Mouse (Mus musculus): ENCODE measurements around the gene Mob4.
"Not testable (repeated sequence)": the region's sequence is repeated elsewhere in the genome, so short reads cannot be mapped to it uniquely, and the experiment has no call there.

Mob4 gene

DNA sequence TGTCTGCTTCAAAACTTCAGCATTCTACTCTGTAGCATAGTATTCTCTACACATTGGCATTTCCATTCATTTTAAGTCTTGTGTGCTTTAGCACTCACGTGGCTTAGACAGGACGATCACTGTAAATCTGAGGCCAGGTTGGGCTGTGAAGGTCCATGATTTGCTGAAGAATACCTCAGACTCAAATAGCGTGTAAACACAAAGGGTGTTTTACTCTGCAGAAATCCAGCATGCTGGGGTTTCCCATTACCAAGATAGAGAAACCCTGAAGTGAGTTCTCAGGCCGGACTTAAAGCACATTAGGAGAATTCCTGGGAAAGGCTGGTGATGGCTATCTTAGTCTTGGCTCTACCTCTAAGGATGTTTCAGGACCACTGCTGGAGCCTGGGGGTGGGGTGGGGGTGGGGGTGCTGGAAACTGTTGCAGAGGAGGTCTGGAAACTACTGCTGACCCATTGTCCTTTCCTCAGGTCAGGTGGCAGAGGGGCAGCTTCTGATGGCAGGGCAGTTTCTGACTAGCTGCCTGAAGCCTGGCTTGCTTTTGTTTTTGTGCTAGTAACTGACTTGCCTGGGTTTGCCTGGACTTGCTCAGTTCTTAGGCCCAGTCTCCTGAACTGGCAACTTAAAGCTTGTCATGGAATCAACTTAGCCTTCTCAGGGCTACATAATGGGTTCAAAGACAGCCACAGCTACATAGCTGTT is 21.8 kb upstream of the Mob4 start:
- H3K27me3 ChIP-seq (ENCODE audit: control insufficient read depth, insufficient read depth, low read length, poor library complexity, severe bottlenecking), result no peaks in the 10 kb centered on the region
- no peak for DNase-seq (ENCODE audit: low read depth, low spot score)

DNA sequence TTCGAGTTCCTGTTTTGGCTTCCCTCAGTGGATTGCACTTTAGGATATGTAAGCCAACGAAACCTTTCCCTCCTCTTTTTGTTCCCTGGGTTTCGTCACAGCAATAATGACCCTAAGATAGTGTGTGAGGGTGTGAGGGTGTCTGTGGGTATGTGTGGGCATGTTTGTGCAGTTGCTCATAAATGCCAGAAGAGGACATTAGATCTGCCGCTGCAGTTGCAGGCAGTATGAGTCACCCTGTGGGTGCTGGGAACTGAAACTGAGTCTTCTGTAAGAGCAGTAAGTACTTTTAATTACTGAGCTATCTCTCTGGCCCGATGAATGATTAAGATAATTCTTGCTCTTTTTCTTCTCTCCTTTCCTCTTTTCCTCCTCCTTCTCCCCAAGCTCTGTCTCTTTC is 8.0 kb upstream of the Mob4 start:
- Histone ChIP-seq H3K36me3 (ENCODE audit: control insufficient read depth, insufficient read depth, low read length, poor library complexity, severe bottlenecking) (no peaks in the 10 kb centered on the region), H3K27me3 (ENCODE audit: control insufficient read depth, insufficient read depth, low read length, poor library complexity, severe bottlenecking) (no peaks in the 10 kb centered on the region)
- no peak for DNase-seq (ENCODE audit: low read depth, low spot score)

More for the DNA sequence above, 21.8 kb upstream of the Mob4 start:
- no peaks in the 10 kb centered on the region for H3K36me3 ChIP-seq (ENCODE audit: control insufficient read depth, insufficient read depth, low read length, poor library complexity, severe bottlenecking)

DNA sequence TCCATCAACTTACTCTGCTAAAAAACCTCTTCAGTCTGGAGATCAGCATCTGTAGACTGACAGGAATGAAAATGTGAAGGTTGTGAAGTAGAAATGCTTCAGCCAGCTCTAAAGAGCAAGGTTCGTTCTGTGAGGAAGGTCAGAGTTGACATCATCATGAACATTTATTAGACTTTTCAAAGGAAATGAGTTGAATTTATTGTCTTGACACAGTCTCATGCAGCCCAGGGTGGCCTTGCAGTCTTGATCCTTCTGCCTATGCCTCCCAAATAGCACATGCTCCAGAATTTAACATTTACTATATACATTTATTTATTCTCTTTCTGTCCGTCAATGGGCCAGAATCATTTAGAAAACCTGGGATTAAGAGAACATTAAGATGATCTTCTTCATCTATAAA is 7.5 kb upstream of the Mob4 start:
- Histone ChIP-seq H3K27me3 (ENCODE audit: control insufficient read depth, insufficient read depth, low read length, poor library complexity, severe bottlenecking) (no peaks in the 10 kb centered on the region), H3K36me3 (ENCODE audit: control insufficient read depth, insufficient read depth, low read length, poor library complexity, severe bottlenecking) (no peaks in the 10 kb centered on the region)
- DNase-seq (ENCODE audit: low read depth, low spot score), result no peak

DNA sequence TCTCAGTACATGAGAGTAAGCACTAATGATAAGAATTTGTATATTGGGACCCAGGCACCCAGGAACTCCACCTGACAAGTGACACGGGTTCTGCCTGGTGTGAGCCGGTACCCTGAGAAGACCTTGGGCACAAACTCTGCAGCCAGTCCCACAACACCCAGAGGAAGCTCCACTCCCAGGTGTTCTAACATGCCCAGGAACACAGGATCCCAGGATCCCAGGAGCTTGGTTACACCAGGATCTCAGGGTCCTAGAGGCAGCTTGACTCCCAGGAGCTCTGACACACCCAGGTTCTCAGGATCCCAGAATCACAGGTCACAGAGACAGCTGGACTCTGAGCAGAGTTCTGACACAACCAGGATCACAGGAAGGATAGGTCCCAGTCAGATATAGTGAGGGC is 6.9 kb upstream of the Mob4 start:
- not testable (repeated sequence) for H3K27me3 ChIP-seq (ENCODE audit: control insufficient read depth, insufficient read depth, low read length, poor library complexity, severe bottlenecking); H3K36me3 ChIP-seq (ENCODE audit: control insufficient read depth, insufficient read depth, low read length, poor library complexity, severe bottlenecking); DNase-seq (ENCODE audit: low read depth, low spot score)

DNA sequence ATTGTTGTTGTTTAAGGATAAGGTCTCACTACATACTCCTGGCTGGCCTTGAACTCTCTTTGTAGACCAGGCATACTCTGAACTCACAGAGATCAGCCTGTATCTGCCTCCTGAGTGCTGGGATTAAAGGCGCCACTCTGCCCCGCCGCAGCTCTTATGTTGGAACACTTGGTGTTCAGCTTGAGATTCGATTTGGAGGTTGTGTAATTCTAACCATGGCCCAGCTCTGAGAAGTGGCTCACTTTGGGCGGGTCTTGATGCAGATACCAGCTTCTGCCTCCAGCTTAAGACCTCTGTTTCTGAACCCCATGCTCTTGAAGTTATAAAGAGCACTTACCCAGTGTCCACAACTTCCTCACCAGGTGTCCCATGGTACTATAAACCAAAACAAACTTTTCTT is 1.3 kb upstream of the Mob4 start:
- no peaks in the 10 kb centered on the region for H3K27me3 ChIP-seq (ENCODE audit: control insufficient read depth, insufficient read depth, low read length, poor library complexity, severe bottlenecking)
- 0 out of 2 replicates have a peak, but pooled peaks cover 2% of the 10 kb centered on the region for H3K36me3 ChIP-seq (ENCODE audit: control insufficient read depth, insufficient read depth, low read length, poor library complexity, severe bottlenecking)
- DNase-seq (ENCODE audit: low read depth, low spot score), result peak; percentile 16

DNA sequence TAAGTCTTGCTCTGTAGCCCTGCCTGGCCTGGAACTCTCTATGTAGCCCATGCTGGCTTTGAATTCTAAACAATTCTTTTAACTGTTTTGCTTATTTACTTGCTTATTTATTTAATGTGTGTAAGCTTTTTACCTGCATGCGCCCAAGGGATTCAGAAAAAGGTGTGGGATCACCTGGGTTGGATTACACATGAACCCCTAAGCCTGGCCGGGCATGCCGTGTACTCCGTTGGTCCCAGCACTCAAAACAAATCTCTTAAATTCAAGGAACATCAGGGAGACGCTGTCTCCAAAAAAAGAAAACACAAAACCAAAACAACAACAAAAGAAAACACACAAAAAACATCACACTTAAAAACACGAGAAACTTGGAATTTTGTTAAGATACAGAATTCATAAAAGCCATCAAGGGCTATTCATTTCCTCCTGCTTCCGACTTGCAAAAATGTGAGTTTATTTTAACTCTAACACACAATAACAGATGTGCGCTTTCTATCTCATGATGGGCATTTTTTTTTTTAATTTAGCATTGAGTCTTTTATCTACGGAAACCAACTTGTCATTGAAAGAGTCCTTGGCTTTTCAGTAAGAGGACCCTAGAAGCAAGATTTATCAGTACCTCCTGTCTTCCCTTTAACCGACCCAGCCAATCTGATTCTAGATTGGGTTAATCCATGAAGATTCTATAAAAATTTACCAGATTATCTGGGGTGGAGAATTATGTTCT is 678 bp upstream of the Mob4 start:
- no peaks in the 10 kb centered on the region for H3K27me3 ChIP-seq (ENCODE audit: control insufficient read depth, insufficient read depth, low read length, poor library complexity, severe bottlenecking)
- no peak for DNase-seq (ENCODE audit: low read depth, low spot score)
- H3K36me3 ChIP-seq (ENCODE audit: control insufficient read depth, insufficient read depth, low read length, poor library complexity, severe bottlenecking), result 0 out of 2 replicates have a peak, but pooled peaks cover 2% of the 10 kb centered on the region

DNA sequence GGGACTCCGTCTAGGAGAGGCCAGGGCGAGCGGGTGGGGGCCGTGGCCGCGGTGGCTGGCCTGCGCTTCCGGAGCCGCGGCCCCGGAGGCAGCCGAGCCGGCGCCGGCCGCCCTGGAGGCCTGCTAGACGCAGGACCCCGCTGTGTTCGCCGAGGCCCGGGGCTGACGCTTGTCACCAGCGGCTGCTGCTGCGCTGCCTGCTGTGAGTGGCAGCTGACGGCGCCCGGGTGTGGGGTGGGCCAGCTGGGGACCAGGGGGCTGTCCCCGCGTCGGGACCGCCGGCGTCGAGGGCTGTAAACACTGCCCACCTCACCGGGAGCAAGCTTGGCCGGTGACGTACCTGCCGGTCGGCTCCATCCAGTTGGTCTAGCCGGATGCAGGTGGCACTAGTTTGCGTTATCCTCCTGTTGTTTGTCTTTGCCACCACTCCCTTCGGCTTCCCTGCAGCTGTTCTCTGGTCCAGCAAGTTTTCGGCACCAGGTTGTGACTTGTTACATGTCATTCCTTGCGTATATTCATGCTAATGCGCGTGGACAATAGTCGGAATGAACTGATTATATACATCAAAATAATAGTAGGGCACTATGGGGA is 488 bp downstream of the Mob4 start:
- H3K27me3 ChIP-seq (ENCODE audit: control insufficient read depth, insufficient read depth, low read length, poor library complexity, severe bottlenecking), result no peaks in the 10 kb centered on the region
- H3K36me3 ChIP-seq (ENCODE audit: control insufficient read depth, insufficient read depth, low read length, poor library complexity, severe bottlenecking), result 0 out of 2 replicates have a peak, but pooled peaks cover 2% of the 10 kb centered on the region
- peak; percentile 71 for DNase-seq (ENCODE audit: low read depth, low spot score)

DNA sequence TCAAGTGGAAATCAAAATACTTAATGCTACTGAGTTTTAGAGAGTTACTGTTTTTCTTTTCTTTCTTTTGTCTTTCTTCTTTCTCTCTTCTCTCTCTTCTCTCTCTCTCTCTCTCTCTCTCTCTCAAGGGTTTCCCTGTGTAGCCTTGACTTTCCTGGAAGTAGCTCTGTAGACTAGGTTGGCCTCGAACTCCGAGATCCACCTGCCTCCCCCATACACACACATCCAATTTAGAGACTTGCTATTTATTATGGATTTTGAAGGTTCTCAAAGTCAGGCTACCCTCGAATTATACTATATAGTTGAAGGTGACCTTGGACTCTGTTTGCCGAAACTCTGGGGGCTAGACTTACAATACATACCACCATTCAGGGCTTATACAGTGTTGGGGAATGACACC is 1.3 kb downstream of the Mob4 start:
- Histone ChIP-seq H3K27me3 (ENCODE audit: control insufficient read depth, insufficient read depth, low read length, poor library complexity, severe bottlenecking) (no peaks in the 10 kb centered on the region), H3K36me3 (ENCODE audit: control insufficient read depth, insufficient read depth, low read length, poor library complexity, severe bottlenecking) (0 out of 2 replicates have a peak, but pooled peaks cover 2% of the 10 kb centered on the region)
- DNase-seq (ENCODE audit: low read depth, low spot score), result no peak

DNA sequence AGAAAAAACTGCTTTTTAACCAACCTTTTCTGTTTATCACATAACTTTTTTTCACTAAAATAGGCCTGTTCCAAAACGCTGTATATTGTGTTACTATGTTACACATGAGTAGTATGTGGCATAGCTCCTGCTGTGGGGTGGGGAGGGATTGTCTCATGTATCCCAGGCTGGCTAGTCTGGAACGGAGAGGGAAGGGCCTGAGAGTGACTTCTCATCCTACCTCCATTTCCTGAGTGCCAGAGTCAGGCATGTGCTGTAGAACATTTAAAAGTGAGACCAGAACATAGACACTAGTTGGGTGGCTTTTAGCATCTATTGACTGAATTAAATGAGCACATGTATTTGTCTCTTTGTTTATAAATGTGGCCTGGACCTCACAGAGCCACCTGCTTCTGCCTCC is 2.1 kb downstream of the Mob4 start:
- 0 out of 2 replicates have a peak, but pooled peaks cover 2% of the 10 kb centered on the region for H3K36me3 ChIP-seq (ENCODE audit: control insufficient read depth, insufficient read depth, low read length, poor library complexity, severe bottlenecking)
- no peaks in the 10 kb centered on the region for H3K27me3 ChIP-seq (ENCODE audit: control insufficient read depth, insufficient read depth, low read length, poor library complexity, severe bottlenecking)
- DNase-seq (ENCODE audit: low read depth, low spot score), result no peak

DNA sequence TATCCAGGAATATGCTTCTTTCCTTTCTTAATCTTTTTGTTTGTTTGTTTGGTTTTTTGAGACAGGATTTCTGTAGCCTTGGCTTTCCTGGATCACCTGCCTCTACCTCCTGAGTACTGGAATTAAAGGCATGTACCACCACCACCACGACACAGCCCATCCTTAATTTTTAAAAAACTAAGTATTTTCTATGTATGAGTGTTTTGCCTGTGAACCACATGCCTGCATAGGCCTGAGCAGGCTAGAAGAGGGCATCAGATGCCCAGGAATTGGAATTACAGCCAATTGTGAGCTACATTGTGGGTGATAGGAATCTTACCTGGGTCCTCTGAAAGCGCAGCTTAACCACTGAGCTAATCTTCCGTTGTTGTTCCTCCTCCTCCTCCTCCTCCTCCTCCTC is 3.3 kb downstream of the Mob4 start:
- Histone ChIP-seq H3K36me3 (ENCODE audit: control insufficient read depth, insufficient read depth, low read length, poor library complexity, severe bottlenecking) (0 out of 2 replicates have a peak, but pooled peaks cover 2% of the 10 kb centered on the region), H3K27me3 (ENCODE audit: control insufficient read depth, insufficient read depth, low read length, poor library complexity, severe bottlenecking) (no peaks in the 10 kb centered on the region)
- no peak for DNase-seq (ENCODE audit: low read depth, low spot score)

DNA sequence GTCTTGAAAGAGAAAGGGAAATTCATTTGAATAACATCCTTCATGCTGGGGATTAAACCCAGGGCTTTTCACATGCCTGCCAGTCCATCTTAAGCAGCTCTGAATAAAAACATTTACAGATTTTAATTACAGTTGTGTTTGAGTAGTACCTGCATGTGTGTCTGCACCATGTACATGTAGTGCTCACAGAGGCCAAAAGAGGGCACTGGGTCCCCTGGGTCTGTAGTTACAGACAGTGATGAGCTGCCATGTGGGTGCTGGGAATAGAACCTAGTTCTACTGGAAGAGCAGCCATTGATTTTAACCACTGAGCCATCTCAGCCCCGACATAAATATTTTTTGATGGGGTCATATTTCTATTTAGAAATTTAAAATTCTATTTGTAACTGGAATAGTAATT is 4.8 kb downstream of the Mob4 start:
- DNase-seq (ENCODE audit: low read depth, low spot score), result peak; percentile 20
- Histone ChIP-seq H3K27me3 (ENCODE audit: control insufficient read depth, insufficient read depth, low read length, poor library complexity, severe bottlenecking) (no peaks in the 10 kb centered on the region), H3K36me3 (ENCODE audit: control insufficient read depth, insufficient read depth, low read length, poor library complexity, severe bottlenecking) (0 out of 2 replicates have a peak, but pooled peaks cover 2% of the 10 kb centered on the region)

DNA sequence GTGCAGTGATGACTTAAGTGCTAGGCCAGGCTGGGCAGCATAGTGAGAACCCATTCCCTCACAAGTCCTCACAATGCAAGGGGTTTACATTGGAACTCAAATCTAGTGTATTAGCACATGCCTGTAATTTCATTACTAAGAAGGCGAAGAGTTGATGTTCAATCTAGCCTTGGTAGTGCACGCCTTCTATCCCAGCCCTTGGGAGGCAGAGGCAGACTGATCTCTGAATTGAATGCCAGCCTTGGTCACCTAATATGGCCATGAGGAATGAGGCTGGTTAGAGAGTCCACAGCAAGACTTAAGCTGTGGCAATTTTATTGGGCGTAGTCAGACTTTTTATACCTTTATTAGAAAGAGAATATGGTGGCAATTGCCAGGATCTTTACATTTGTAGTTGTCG is 13.3 kb downstream of the Mob4 start:
- H3K27me3 ChIP-seq (ENCODE audit: control insufficient read depth, insufficient read depth, low read length, poor library complexity, severe bottlenecking), result no peaks in the 10 kb centered on the region
- peaks cover 14% of the 10 kb centered on the region for H3K36me3 ChIP-seq (ENCODE audit: control insufficient read depth, insufficient read depth, low read length, poor library complexity, severe bottlenecking)
- no peak for DNase-seq (ENCODE audit: low read depth, low spot score)

DNA sequence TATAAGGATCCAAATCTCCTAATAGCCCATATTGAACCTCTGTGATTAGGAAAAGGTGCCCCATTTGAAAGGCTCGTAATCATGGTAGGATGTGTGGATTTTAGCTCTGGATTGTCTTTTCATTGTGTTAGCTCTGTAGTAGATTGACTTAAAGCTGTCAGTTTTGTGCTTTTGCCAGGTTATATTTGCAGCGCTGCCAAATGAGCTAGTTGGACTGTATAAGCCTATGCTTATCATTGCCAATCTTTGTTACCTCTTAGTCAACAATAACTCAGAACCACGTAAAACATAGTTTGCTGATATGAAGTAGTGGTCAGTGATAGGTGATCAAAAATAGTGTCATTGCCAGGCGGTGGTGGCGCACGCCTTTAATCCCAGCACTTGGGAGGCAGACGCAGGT is 14.5 kb downstream of the Mob4 start:
- Histone ChIP-seq H3K27me3 (ENCODE audit: control insufficient read depth, insufficient read depth, low read length, poor library complexity, severe bottlenecking) (no peaks in the 10 kb centered on the region), H3K36me3 (ENCODE audit: control insufficient read depth, insufficient read depth, low read length, poor library complexity, severe bottlenecking) (peaks cover 17% of the 10 kb centered on the region)
- DNase-seq (ENCODE audit: low read depth, low spot score), result no peak

DNA sequence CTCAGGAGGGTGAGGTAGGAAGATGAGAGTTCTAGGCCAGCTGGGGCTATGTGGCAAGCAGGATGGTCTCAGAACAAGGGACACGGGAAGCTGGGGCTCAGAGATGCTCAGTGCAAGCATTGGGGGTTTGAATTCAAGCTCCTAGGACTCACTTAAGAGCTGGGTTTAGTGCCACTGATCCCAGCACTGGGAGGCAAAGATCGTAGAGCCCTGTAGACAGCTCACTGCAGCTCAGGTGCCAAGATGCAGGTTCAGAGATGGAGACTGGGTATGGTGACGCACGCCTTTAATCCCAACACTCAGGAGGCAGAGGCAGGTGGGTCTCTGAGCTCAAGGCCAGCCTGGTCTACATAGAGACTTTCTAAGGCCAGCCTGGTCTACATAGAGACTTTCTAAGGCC is 26.3 kb downstream of the Mob4 start:
- Histone ChIP-seq H3K36me3 (ENCODE audit: control insufficient read depth, insufficient read depth, low read length, poor library complexity, severe bottlenecking) (peaks cover 14% of the 10 kb centered on the region; the same call in 1 of the 2 replicates), H3K27me3 (ENCODE audit: control insufficient read depth, insufficient read depth, low read length, poor library complexity, severe bottlenecking) (no peaks in the 10 kb centered on the region)
- DNase-seq (ENCODE audit: low read depth, low spot score), result no peak

DNA sequence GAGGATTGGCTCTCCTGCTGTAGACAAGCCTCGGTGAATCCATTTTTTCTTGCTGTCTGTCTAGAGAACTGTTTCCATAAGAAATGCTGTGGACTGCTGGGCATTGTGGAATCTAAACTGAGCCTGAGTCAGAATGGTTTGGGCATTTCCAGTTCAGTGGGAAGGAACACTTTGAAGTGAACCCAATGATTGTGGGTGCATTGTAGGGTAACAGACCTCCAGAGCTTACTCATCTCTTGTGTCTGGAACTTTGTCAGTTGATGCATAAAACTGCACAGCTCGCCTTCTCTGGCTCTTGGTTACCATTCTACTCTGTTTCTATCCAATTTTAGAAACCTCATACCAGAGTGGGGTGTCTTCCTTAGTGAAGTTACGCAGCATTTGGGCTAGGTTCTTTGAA is 27.2 kb downstream of the Mob4 start:
- Histone ChIP-seq H3K36me3 (ENCODE audit: control insufficient read depth, insufficient read depth, low read length, poor library complexity, severe bottlenecking) (peaks cover 14% of the 10 kb centered on the region; the same call in 1 of the 2 replicates), H3K27me3 (ENCODE audit: control insufficient read depth, insufficient read depth, low read length, poor library complexity, severe bottlenecking) (no peaks in the 10 kb centered on the region)
- DNase-seq (ENCODE audit: low read depth, low spot score), result no peak

Measured in splenic B cell, adult 2 months (primary cell).